Mouse (Mus musculus) testis, postnatal 10 days (tissue): ENCODE data around the gene Rai1.

Source experiments
- DNase-seq: peaks from one replicate; pipeline ENCODE4 v3.0.0; 2021; ENCODE audit warnings: low spot score

Gene Rai1

GRCm38 (mm10) chr11:60127863-60128512, 23.2 kb downstream of the Rai1 start:
- no peak for DNase-seq

DNA sequence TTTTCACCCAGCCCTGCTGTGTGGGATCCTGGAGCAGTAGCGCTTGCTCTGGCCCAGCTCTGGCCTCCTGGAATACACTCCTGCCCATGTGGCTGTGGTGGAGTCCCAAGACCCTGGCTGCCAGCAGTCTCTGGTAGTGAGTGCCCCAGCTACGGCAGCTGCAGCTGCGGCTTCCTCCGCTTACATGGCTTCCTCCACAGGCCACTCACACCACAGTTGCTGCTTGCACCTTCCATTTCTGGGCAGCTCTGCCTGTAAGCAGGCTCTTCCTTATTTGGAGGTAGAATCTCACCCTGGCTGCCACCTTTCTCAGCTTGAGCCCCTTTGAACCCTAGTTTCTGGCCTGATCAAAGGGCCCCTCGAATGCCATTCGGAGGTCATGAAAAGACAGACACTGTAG, 25.7 kb downstream of the Rai1 start:
- DNase-seq = no peak

DNA sequence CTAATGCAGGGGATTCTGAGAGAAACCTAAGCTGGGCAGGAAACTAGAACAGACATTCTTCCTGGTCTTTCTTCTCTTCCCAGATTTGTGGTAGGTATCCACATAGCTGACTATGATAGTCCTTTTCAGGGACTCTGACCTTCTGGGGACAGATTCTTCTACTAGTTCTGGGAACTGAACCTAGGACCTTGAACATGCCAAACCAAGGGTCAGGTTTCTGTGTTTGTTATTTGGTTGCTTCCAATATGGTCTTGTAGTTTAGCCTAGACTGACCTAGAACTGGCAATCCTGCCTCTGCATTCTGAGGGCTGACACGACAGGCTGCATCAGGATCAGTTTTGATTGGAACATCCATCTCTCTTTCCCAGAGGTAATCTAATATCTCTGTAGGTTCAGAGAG, 27.2 kb downstream of the Rai1 start:
- DNase-seq = no peak

DNA sequence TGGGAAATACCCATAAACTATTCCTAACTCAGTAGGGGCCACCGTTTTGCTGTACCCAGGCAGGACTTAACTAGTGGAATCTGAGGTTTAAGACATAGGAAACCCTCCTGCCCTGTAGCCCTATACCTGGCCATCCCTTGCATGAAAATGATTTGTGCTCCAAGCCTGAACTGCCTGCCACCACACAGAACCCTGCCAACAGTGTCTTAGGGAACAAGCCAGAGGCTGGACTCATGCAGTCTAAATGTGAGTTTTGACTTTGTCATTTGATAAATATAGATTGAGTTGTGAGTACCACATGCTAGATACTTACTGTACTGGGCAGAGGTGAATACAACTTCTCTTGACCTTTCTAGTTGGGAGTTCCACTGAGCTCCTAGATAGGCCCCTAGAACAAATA, 31.7 kb downstream of the Rai1 start:
- DNase-seq = no peak

- no peak for DNase-seq
Observed at GRCm38 (mm10) chr11:60137170-60137569, 32.4 kb downstream of the Rai1 start.

DNA sequence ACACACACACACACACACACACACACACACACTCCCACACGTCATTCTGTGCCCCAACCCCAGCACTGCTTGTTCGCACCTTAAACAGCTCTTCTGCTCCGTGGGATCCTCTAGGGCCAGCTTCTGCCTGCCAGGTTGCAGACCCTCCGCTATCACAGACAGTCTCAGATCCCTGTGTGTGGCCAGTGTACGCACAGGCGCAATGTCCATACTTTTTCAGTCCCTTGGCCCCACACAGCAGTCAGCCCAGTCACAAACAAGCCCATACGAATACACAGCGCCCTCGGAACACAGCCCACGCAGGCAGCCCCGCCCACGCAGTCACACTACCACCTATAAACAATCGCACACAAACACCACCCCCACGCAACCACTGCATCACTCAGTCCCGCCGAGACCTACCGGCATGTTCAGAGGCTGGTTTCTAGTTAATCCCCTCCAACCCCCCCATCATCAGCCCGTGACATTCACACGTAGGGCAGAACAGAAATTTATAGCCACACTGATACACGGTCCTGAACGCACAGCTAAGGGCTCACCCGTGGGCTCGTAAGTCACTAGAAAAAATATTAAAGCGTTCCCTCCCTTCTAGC, 34.4 kb downstream of the Rai1 start:
- DNase-seq = peak; percentile 73

- peak; percentile 78 for DNase-seq
Observed at GRCm38 (mm10) chr11:60139734-60140371, 35.0 kb downstream of the Rai1 start.

- DNase-seq = no peak
Observed at GRCm38 (mm10) chr11:60140586-60141284, 35.9 kb downstream of the Rai1 start.

GRCm38 (mm10) chr11:60141285-60141608, 36.4 kb downstream of the Rai1 start:
- DNase-seq = no peak

- DNase-seq = no peak
Observed at GRCm38 (mm10) chr11:60143086-60143485, 38.3 kb downstream of the Rai1 start.

DNA sequence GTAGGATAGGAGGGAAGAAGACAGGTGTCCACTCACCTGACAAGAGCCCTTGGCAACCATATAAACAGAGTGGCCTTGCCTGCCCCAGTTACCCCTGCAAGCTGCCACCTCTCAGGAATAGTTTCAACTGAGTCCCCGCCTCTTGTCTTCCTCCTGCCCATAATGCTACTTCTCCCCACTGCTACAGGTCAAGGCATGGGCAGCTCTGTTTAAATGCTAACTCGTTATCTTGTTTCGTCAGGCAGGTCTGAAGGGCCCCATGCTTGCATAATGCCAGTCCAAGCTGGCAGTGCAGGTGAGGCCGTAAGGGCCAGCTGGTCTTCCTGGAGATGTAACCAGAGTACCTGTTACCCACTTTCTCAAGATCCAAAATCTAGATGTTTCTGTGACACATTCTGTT, 41.4 kb downstream of the Rai1 start:
- DNase-seq = no peak

DNA sequence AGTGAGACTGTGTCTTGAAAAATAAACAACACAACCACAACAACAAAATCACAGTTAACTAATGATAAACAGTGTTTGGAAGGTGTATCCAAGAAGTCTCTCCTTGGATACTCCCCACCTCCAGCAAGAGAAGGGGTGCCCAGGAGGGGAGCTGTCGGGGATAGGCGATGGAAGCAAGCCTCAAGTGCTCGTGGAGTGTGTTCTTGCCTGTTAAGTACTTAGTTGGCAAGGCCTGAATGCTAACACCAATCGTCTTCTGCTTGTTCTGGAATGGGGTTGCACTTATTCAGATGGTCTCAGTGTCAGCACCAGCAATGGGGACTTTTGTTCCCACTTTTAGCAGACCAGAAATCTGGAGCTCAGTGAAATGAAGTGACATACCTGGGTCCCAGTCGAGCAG, 43.8 kb downstream of the Rai1 start:
- no peak for DNase-seq

DNA sequence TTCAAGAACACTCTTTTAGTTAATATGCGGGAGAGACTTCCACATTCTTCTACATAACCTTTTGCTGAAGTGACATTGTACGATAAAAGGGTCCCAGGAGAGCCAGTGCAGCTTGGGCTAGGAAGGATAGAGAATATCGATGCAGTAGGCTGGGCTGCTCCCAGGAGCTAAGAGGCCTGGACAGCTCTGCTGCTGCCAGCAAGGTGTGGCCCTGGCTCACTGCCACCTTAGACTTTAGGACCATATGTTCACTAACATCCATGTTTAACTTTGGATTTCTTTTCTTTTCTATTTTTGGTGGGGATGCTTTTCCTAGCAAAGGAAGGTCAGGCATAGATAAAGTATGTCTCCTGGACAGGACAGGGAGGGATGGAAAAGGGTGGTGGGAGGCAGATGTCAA, 44.3 kb downstream of the Rai1 start:
- DNase-seq = no peak

- DNase-seq = no peak
Observed at GRCm38 (mm10) chr11:60150677-60151076, 45.9 kb downstream of the Rai1 start.

GRCm38 (mm10) chr11:60152339-60152738, 47.5 kb downstream of the Rai1 start:
- no peak for DNase-seq

DNA sequence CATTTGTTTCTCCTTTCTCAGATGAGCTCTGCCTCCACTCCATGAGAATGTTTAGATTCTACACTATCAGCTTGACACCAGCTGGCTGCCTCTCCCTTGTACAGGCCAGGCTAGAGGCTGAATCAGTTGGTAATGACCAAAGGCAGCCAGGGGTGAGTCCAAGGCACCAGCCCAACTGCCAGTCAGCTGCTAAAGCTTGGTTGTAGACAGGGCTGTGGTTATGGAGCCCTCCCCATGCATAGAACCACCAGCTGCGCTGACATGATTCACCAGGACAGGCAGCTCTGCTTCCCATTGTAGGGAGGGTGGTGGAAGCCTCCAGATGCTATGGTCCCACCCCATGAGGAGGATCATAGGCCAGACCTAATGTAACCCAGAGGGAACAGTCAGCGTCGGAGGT, 49.1 kb downstream of the Rai1 start:
- no peak for DNase-seq

- DNase-seq = no peak
Observed at GRCm38 (mm10) chr11:60155690-60156089, 50.9 kb downstream of the Rai1 start.

DNA sequence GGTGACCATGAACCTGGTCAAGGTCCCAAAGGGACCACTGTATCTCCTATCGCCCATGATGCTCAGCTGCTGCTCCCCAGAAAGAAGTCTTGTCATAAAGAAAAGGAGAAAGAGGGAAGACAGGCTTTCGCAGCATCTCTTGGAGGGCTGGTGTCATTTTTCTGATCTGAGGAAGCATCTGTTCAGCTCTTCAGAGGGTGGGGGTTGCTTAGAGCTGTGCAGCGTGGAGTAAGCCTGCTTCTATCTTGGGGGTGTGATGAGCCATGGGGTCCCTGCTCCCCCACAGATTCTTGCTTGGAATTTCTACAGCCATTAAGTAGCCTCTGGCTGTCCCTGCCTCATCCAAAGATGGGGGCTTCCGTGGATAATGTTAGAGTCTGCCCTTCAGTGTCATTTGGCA, 53.5 kb downstream of the Rai1 start:
- no peak for DNase-seq

GRCm38 (mm10) chr11:60159955-60160354, 55.1 kb downstream of the Rai1 start:
- no peak for DNase-seq

DNA sequence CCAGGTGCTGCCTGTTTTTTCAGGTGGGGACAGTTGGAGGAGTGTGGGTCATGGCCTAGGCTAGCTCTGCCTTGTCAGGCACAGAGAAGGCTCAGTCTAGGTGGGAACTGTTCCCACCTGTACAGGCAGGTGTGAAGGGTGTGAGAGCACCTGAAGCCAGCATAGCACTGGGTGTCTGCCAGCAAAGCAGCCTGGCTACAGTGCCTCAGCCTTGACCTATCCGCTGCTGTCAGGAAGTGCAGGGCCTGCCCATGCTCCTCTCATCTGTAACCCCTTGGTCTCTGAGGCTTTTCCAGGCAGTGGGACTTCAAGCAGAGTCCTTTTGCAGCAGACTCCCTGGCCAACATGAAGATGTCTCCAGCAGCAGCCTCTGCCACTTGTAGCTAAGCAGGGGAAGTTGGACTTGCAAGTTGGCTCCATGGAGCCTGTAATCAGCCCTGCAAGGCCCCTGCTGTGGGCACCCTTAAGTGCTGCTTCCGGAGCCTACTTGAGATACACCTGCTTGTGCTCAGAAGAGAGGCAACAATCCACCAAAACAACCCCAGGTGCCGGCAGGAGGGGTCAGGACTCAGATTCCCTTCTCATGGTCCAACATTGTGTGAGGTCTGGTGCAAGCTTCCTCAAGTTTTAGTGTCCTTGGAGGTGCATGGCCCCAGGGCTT, 55.8 kb downstream of the Rai1 start:
- no peak for DNase-seq

DNA sequence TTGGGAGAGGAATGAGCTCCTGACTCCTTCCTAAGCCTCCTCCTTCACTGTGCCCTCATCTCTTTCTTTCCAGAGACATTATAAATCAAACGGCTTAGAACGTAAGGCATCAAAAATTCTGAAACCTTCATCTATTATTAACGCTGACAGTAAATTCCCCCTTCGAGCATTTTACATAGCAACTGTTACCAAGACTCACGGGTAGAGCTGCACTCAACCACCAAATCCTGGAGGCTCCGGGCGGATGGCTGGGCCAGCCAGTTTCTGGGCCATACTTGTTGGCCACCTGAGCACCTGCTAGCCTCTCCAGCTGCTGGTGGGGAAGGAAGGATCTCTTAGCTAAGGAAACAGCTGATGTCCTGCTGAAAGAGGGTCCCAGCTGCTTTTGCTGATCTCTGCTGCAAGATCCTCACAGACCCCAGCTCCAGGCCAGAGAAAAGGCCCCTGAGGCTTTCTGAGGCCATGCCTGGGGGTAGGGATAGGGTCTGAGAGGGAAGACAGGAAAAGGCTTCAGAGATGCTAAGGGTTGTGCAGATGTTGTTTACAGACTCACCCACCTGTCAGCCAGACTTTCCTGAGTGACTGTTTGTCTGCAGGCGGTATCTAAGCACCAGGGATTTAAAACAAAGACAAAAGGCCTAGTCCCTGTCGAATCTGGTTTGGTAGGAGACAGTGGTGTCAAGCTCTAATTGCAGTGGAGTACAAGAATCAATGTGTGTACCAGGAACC, 56.5 kb downstream of the Rai1 start:
- DNase-seq = no peak

GRCm38 (mm10) chr11:60162547-60162946, 57.7 kb downstream of the Rai1 start:
- DNase-seq = no peak
